Comparison of ENCODE assay signal across 18 mouse cellular contexts in genomic region chr6:72458418-72458817, GRCm38 (mm10). TPM values are rescaled to one million over a fixed set of nuclear protein-coding genes. Genes with fewer than 3 reads are reported as not detected.
DNase-seq lines count a peak whose midpoint lies in the region; ATAC-seq and TF ChIP-seq lines count a peak whose summit lies in the region.
"Had no signal": no experiment of that assay in that cellular context is flagged by ENCODE, and none has a peak within 500 bp of the region (broad histone marks: within the 10 kb centered on the region; RNA-seq: fewer than 3 reads in every experiment).

No protein-coding gene starts in this region.

- TF ChIP-seq CTCF in heart, adult 2 months (IDR thresholded peaks at IDR 0.05) = no peak

- 0 out of 2 replicates have a peak overlapping the region, but pooled peaks have one; percentile 0 for H3K27ac ChIP-seq in heart, adult 2 months
- H3K27ac ChIP-seq in lung, embryonic 16.5 days (ENCODE audit: low read length) = peak overlapping the region; percentile 25
- H3K27ac ChIP-seq in limb, embryonic 13.5 days = peak overlapping the region; percentile 64; the same call in 1 of the 2 replicates
- H3K27ac ChIP-seq in stomach, embryonic 16.5 days (ENCODE audit: low read length) = peak overlapping the region; percentile 39; the same call in 1 of the 2 replicates
- H3K27ac ChIP-seq: hindbrain, postnatal 0 days; midbrain, embryonic 13.5 days; neural tube, embryonic 15.5 days had no signal

- no peak for TF ChIP-seq POLR2A in heart, adult 2 months (IDR thresholded peaks at IDR 0.05; ENCODE audit: insufficient read depth, low read depth, low read length)

- no peak overlapping the region for H3K9ac ChIP-seq in heart, adult 2 months (ENCODE audit: low read depth, low read length)
- no peak overlapping the region for H3K9ac ChIP-seq in lung, embryonic 16.5 days (ENCODE audit: low read length)
- no peak overlapping the region for H3K9ac ChIP-seq in limb, embryonic 13.5 days
- H3K9ac ChIP-seq in stomach, embryonic 16.5 days (ENCODE audit: low read length) = peak overlapping the region; percentile 43; the same call in 1 of the 2 replicates
- H3K9ac ChIP-seq: midbrain, embryonic 13.5 days; neural tube, embryonic 15.5 days had no signal

- no peak for DNase-seq in heart, adult 2 months
- DNase-seq in heart, postnatal 4 days = no peak
- DNase-seq in lung, postnatal 25 days (ENCODE audit: low spot score) = no peak
- no peak for DNase-seq in retina, embryonic 14.5 days (ENCODE audit: low spot score)
- DNase-seq in cerebellum, postnatal 25 days = no peak
- DNase-seq: adrenal gland, adult 2 months; cerebellum, postnatal 10 days; gastrocnemius, postnatal 10 days; kidney, adult 9 months; left cerebral cortex, postnatal 4 days had no signal

- no peak for TF ChIP-seq EP300 in heart, adult 2 months (IDR thresholded peaks at IDR 0.05; ENCODE audit: insufficient read depth, low read depth, low read length)

- H3K79me2 ChIP-seq in heart, adult 2 months (replicated peaks; ENCODE audit: control insufficient read depth, insufficient read depth, low read length) = no peaks in the 10 kb centered on the region

- no peak overlapping the region for H3K4me2 ChIP-seq in lung, embryonic 16.5 days (ENCODE audit: low read depth, low read length)
- no peak overlapping the region for H3K4me2 ChIP-seq in limb, embryonic 13.5 days (replicated peaks)
- 0 out of 2 replicates have a peak overlapping the region, but pooled peaks have one; percentile 14 for H3K4me2 ChIP-seq in stomach, embryonic 16.5 days (ENCODE audit: low read depth, low read length)
- H3K4me2 ChIP-seq: heart, embryonic 11.5 days; midbrain, embryonic 13.5 days; neural tube, embryonic 15.5 days had no signal

- no peaks in the 10 kb centered on the region for H3K27me3 ChIP-seq in heart, adult 2 months (ENCODE audit: control insufficient read depth, insufficient read depth, low read length)
- no peaks in the 10 kb centered on the region for H3K27me3 ChIP-seq in lung, embryonic 16.5 days (ENCODE audit: control insufficient read depth, insufficient read depth, low read depth, low read length)
- H3K27me3 ChIP-seq in limb, embryonic 13.5 days = no peaks in the 10 kb centered on the region
- H3K27me3 ChIP-seq in stomach, embryonic 16.5 days (ENCODE audit: control insufficient read depth, insufficient read depth, low read length) = no peaks in the 10 kb centered on the region
- H3K27me3 ChIP-seq: midbrain, embryonic 13.5 days; neural tube, embryonic 15.5 days had no signal

- no peaks in the 10 kb centered on the region for H3K9me3 ChIP-seq in lung, embryonic 16.5 days (ENCODE audit: control insufficient read depth, low read length)
- no peaks in the 10 kb centered on the region for H3K9me3 ChIP-seq in limb, embryonic 13.5 days
- no peaks in the 10 kb centered on the region for H3K9me3 ChIP-seq in stomach, embryonic 16.5 days (replicated peaks; ENCODE audit: control insufficient read depth, low read length)
- H3K9me3 ChIP-seq: midbrain, embryonic 13.5 days; neural tube, embryonic 15.5 days had no signal

- no peak overlapping the region for H3K4me3 ChIP-seq in heart, adult 2 months
- H3K4me3 ChIP-seq in lung, embryonic 16.5 days (ENCODE audit: low read length) = no peak overlapping the region
- H3K4me3 ChIP-seq in limb, embryonic 13.5 days = no peak overlapping the region
- no peak overlapping the region for H3K4me3 ChIP-seq in stomach, embryonic 16.5 days (replicated peaks; ENCODE audit: low read length)
- H3K4me3 ChIP-seq: midbrain, embryonic 13.5 days; myocyte; neural tube, embryonic 15.5 days had no signal

- intact Hi-C loops in heart, adult 2 months (cut with DNase I) = no loop called here

- no peak for ATAC-seq in lung, embryonic 16.5 days (ENCODE audit: low read depth)
- no peak for ATAC-seq in limb, embryonic 13.5 days (ENCODE audit: low FRiP score, low read depth)
- ATAC-seq in stomach, embryonic 16.5 days (ENCODE audit: insufficient read depth, low FRiP score) = no peak
- ATAC-seq: hindbrain, postnatal 0 days; midbrain, embryonic 13.5 days had no signal

- peaks cover 11% of the 10 kb centered on the region for H3K4me1 ChIP-seq in heart, adult 2 months (ENCODE audit: control insufficient read depth, insufficient read depth, low read length)
- peaks cover 17% of the 10 kb centered on the region for H3K4me1 ChIP-seq in lung, embryonic 16.5 days (replicated peaks; ENCODE audit: control insufficient read depth, insufficient read depth, low read length)
- H3K4me1 ChIP-seq in limb, embryonic 13.5 days = peaks cover 24% of the 10 kb centered on the region
- peaks cover 25% of the 10 kb centered on the region for H3K4me1 ChIP-seq in stomach, embryonic 16.5 days (ENCODE audit: control insufficient read depth, insufficient read depth, low read length)

- WGBS in heart, adult 2 months = 74% methylated on average over 7 of the region's 7 CpGs
- WGBS in lung, embryonic 16.5 days = 38% methylated on average over 7 of the region's 7 CpGs
- WGBS in limb, embryonic 13.5 days = 60% methylated on average over 7 of the region's 7 CpGs
- 30% methylated on average over 7 of the region's 7 CpGs for WGBS in stomach, embryonic 16.5 days

- H3K36me3 ChIP-seq in heart, adult 2 months (ENCODE audit: control insufficient read depth, insufficient read depth, low read length) = no peaks in the 10 kb centered on the region
- no peaks in the 10 kb centered on the region for H3K36me3 ChIP-seq in lung, embryonic 16.5 days (ENCODE audit: control insufficient read depth, insufficient read depth, low read length)
- H3K36me3 ChIP-seq in limb, embryonic 13.5 days = no peaks in the 10 kb centered on the region
- H3K36me3 ChIP-seq in stomach, embryonic 16.5 days (ENCODE audit: control insufficient read depth, insufficient read depth, low read length) = no peaks in the 10 kb centered on the region
- H3K36me3 ChIP-seq: midbrain, embryonic 13.5 days; neural tube, embryonic 15.5 days had no signal

RNA-seq across cellular contexts. Expression of gene Mat2a, which starts 19.1 kb away (rescaled TPM):
- 100 to 1,000 TPM; 129 to 151 TPM for total RNA-seq in heart, adult 2 months (2021)
- 93.0 and 162 TPM in 2 replicates for polyA plus RNA-seq in heart, adult 2 months (2012; rRNA removed)
- 100 to 1,000 TPM; 239 to 255 TPM for total RNA-seq in heart, postnatal 4 days (2021)
- polyA plus RNA-seq in lung, embryonic 16.5 days (2015; fragmentation: Nextera tagmentation; extraction: Ambion mirVana) = 336 and 340 TPM in 2 replicates
- polyA plus RNA-seq in limb, embryonic 13.5 days (2015; fragmentation: Nextera tagmentation; extraction: Ambion mirVana) = 426 and 435 TPM in 2 replicates
- polyA plus RNA-seq in stomach, embryonic 16.5 days (2015; fragmentation: Nextera tagmentation; extraction: Ambion mirVana) = 298 and 309 TPM in 2 replicates

RNA-seq across cellular contexts. Expression of gene Ggcx, which starts 44.3 kb away (rescaled TPM):
- total RNA-seq in heart, adult 2 months (2021) = 10 to 100 TPM; 30.4 to 32.5 TPM
- polyA plus RNA-seq in heart, adult 2 months (2012; rRNA removed) = 19.3 and 26.1 TPM in 2 replicates
- total RNA-seq in heart, postnatal 4 days (2021) = 10 to 100 TPM; 26.8 to 28.2 TPM
- polyA plus RNA-seq in lung, embryonic 16.5 days (2015; fragmentation: Nextera tagmentation; extraction: Ambion mirVana) = 38.7 and 42.6 TPM in 2 replicates
- 43.5 and 47.8 TPM in 2 replicates for polyA plus RNA-seq in limb, embryonic 13.5 days (2015; fragmentation: Nextera tagmentation; extraction: Ambion mirVana)
- 34.7 and 35.3 TPM in 2 replicates for polyA plus RNA-seq in stomach, embryonic 16.5 days (2015; fragmentation: Nextera tagmentation; extraction: Ambion mirVana)

Comparison
In these comparisons a context has a peak if more than half of its experiments do, and no peak if none do; other contexts are left out.
1. H3K27ac ChIP-seq: peak in every context shown above with its lines; median percentile 64 in limb, embryonic 13.5 days; 39 in stomach, embryonic 16.5 days; 25 in lung, embryonic 16.5 days; 0 in heart, adult 2 months.